Mouse (Mus musculus): ENCODE data around the gene Lpin3. TPM values are rescaled to one million over a fixed set of nuclear protein-coding genes. Genes with fewer than 3 reads are reported as not detected.

Lpin3 gene
- polyA plus RNA-seq, 1 experiment, result 2.5 TPM

DNA sequence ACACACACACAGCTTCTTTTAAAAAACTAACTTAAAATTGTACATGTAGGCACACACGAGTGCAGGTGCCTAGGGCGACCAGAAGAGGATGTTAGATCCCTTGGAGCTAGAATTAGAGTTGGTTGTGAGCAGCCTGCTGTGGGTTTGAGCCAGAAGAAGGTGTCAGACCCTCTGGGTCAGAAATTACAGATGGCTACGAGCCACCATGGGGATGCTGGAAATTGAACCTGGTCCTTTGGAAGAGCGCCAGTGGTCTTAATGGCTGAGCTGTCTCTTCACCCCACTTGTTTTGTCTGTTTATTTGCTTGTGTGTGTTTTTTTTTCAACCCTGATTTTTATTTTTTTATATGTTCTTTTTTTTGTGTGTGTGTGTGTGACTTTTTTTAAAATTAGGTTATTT is 54.0 kb downstream of the Lpin3 start:
- Histone ChIP-seq H3K27ac (ENCODE audit: control insufficient read depth, insufficient read depth, low read length) (no peak overlapping the region), H3K4me1 (replicated peaks; ENCODE audit: control insufficient read depth, insufficient read depth, low read length) (no peaks in the 10 kb centered on the region), H3K4me3 (ENCODE audit: control insufficient read depth, insufficient read depth, low read length) (no peak overlapping the region), H3K36me3 (ENCODE audit: control insufficient read depth, insufficient read depth, low read length) (no peaks in the 10 kb centered on the region), H3K27me3 (ENCODE audit: control insufficient read depth, insufficient read depth, low read length) (no peaks in the 10 kb centered on the region)
- 87% methylated on average over 4 of the region's 4 CpGs for WGBS
- TF ChIP-seq CTCF (IDR thresholded peaks at IDR 0.05; ENCODE audit: borderline replicate concordance, control insufficient read depth, extremely low read depth, insufficient read depth, low read length, poor library complexity), result no peak
- TF ChIP-seq POLR2A (IDR thresholded peaks at IDR 0.05; ENCODE audit: control insufficient read depth, extremely low read depth, insufficient read depth, low read length, poor library complexity), result no peak
- no peak for DNase-seq

DNA sequence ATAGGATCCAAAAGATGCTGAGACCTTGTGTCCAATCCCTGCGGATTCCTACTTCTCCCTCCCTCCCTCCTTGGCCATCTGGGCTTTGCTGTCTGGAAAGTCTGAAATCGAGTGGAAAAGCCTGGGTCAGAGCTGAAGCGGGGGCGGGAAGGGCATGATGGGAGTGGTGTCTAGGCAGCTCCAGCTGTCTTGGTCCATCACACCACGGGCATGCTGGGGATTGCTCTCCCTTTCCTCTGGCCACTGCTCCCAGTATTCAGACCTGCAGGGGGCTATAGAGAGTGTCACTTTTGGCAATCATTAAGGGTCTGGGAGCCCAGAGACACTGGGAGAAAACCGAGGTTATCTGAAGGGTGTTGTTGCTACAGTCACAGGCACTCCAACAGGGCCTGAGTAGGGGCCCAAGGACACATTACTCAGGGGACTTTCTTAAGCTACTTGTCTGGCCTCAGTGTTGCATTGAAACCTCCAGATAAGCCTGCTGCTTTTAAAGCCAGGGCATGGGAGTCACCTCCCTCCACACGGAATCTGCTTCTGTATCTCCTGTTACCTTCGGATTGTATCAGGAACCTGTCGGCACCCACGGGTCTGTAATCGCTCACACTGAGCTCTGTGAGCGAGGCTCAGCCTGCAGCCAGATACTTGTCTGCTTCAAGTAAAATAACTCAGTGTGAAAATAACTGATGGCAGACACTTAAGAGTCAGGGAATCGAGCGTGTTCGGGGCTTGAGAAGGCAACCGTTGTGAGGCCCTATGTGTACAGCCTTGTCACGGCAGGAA is 60.6 kb downstream of the Lpin3 start:
- no peak overlapping the region for H3K27ac ChIP-seq (ENCODE audit: control insufficient read depth, insufficient read depth, low read length)
- H3K4me3 ChIP-seq (ENCODE audit: control insufficient read depth, insufficient read depth, low read length), result no peak overlapping the region
- no peaks in the 10 kb centered on the region for H3K27me3 ChIP-seq (ENCODE audit: control insufficient read depth, insufficient read depth, low read length)
- no peak for TF ChIP-seq CTCF (IDR thresholded peaks at IDR 0.05; ENCODE audit: borderline replicate concordance, control insufficient read depth, extremely low read depth, insufficient read depth, low read length, poor library complexity)
- TF ChIP-seq POLR2A (IDR thresholded peaks at IDR 0.05; ENCODE audit: control insufficient read depth, extremely low read depth, insufficient read depth, low read length, poor library complexity), result no peak
- no peaks in the 10 kb centered on the region for H3K36me3 ChIP-seq (ENCODE audit: control insufficient read depth, insufficient read depth, low read length)
- DNase-seq, result no peak
- WGBS, result 82% methylated on average over 17 of the region's 17 CpGs
- H3K4me1 ChIP-seq (replicated peaks; ENCODE audit: control insufficient read depth, insufficient read depth, low read length), result no peaks in the 10 kb centered on the region

DNA sequence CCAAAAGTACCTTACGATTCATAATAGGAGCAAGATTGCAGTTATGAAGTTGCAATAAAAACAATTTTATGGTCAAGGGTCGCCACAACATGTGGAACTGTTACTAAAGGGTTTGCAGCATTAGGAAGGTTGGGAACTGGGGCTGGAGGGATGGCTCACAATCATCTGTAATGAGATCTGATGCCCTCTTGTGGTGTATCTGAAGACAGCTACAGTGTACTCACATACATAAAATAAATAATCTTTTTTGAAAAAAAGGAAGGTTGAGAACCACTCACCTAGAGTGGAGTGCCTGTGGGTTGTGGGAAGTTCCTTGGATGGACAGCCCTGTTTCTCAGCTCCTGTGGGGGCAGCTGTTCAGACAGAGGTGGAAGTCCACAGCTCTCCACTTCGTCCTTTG is 62.0 kb downstream of the Lpin3 start:
- H3K4me3 ChIP-seq (ENCODE audit: control insufficient read depth, insufficient read depth, low read length), result no peak overlapping the region
- H3K27me3 ChIP-seq (ENCODE audit: control insufficient read depth, insufficient read depth, low read length), result no peaks in the 10 kb centered on the region
- 77% methylated on average over 3 of the region's 3 CpGs for WGBS

DNA sequence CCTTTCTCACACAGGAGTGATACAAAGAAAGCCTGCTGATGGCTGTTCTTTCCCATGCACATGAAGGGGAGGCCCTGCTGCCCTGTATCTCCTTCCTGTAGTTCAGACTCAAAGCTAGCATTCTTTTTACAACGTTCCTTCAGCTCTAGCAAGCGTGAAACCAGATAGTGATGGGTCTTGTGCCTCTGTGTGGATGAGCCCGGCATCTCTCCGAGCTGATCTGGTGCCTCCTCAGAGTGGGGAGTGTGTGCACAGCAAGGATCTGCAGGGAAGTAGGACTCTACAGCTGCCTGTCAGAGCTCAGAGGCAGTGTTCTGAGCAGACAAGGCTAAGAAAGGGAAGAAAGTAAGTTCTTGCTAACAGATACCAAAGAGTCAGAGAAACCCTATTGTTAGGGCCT is 71.1 kb downstream of the Lpin3 start:
- 92% methylated on average over 4 of the region's 4 CpGs for WGBS
- TF ChIP-seq POLR2A (IDR thresholded peaks at IDR 0.05; ENCODE audit: control insufficient read depth, extremely low read depth, insufficient read depth, low read length, poor library complexity) (no peak), CTCF (IDR thresholded peaks at IDR 0.05; ENCODE audit: borderline replicate concordance, control insufficient read depth, extremely low read depth, insufficient read depth, low read length, poor library complexity) (no peak)
- no peaks in the 10 kb centered on the region for H3K27me3 ChIP-seq (ENCODE audit: control insufficient read depth, insufficient read depth, low read length)
- DNase-seq, result no peak
- peaks cover 26% of the 10 kb centered on the region for H3K36me3 ChIP-seq (ENCODE audit: control insufficient read depth, insufficient read depth, low read length)
- H3K4me1 ChIP-seq (replicated peaks; ENCODE audit: control insufficient read depth, insufficient read depth, low read length), result no peaks in the 10 kb centered on the region
- no peak overlapping the region for H3K27ac ChIP-seq (ENCODE audit: control insufficient read depth, insufficient read depth, low read length)
- H3K4me3 ChIP-seq (ENCODE audit: control insufficient read depth, insufficient read depth, low read length), result no peak overlapping the region

More for the DNA sequence above, 62.0 kb downstream of the Lpin3 start:
- no peak for DNase-seq
- no peaks in the 10 kb centered on the region for H3K4me1 ChIP-seq (replicated peaks; ENCODE audit: control insufficient read depth, insufficient read depth, low read length)
- no peak overlapping the region for H3K27ac ChIP-seq (ENCODE audit: control insufficient read depth, insufficient read depth, low read length)
- no peaks in the 10 kb centered on the region for H3K36me3 ChIP-seq (ENCODE audit: control insufficient read depth, insufficient read depth, low read length)
- TF ChIP-seq POLR2A (IDR thresholded peaks at IDR 0.05; ENCODE audit: control insufficient read depth, extremely low read depth, insufficient read depth, low read length, poor library complexity) (no peak), CTCF (IDR thresholded peaks at IDR 0.05; ENCODE audit: borderline replicate concordance, control insufficient read depth, extremely low read depth, insufficient read depth, low read length, poor library complexity) (no peak)

DNA sequence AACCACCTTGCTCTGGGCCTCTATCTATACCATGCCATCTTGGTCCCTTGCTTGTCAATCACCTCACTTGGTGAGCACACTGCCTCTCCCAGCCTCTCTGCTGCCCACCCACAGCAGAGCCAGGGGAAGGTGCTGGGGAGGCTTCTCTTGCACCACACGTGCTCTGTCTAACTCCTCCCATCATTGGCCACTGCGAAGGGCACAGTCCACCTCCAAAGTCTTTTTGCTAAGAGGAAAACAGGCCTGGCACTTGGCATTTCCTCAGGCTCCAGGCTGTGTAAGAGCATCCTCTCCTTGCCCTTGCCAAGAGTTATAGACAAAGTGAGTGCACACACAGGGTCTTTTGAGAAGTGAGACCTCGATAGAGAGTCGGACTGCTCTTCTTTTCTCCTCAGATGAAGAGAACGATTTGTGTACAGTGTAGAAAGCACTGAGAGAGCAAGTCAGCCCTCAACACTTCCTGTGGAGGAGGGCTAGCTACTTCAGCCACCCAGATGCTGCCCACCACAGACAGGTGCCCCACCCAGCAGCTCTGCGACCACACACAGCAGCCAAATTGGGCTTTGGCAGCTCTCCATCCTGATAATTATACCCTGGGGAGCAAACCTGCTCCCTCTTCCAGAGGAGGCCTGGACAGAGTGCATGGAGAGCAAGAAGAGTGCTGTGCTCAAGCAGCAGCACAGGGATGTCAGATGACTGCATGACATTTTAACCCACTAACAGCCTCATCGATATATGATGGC is 72.8 kb downstream of the Lpin3 start:
- Histone ChIP-seq H3K27ac (ENCODE audit: control insufficient read depth, insufficient read depth, low read length) (no peak overlapping the region), H3K27me3 (ENCODE audit: control insufficient read depth, insufficient read depth, low read length) (no peaks in the 10 kb centered on the region), H3K36me3 (ENCODE audit: control insufficient read depth, insufficient read depth, low read length) (peaks cover 25% of the 10 kb centered on the region), H3K4me3 (ENCODE audit: control insufficient read depth, insufficient read depth, low read length) (no peak overlapping the region), H3K4me1 (replicated peaks; ENCODE audit: control insufficient read depth, insufficient read depth, low read length) (no peaks in the 10 kb centered on the region)
- TF ChIP-seq POLR2A (IDR thresholded peaks at IDR 0.05; ENCODE audit: control insufficient read depth, extremely low read depth, insufficient read depth, low read length, poor library complexity) (no peak), CTCF (IDR thresholded peaks at IDR 0.05; ENCODE audit: borderline replicate concordance, control insufficient read depth, extremely low read depth, insufficient read depth, low read length, poor library complexity) (no peak)
- WGBS, result 50% methylated on average over 7 of the region's 7 CpGs
- DNase-seq, result no peak

DNA sequence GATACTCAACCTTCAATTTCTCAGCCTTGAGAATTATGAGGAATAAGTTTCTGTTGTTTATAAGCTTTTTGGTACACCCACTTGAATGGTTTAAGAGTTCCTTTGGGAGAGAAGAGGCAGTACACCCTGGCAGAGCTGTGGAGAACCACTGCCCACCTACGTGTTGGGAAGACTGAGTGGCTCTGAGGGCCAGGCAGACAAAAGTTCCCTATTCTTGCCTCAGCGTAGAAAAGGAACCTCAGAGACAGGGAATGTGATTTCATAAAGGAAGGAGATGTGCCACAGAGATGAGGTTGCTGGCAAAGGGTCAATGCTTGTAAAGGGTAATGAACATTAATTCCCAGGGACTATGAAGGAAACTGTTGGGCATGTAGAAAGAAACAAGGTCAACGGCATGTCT is 74.1 kb downstream of the Lpin3 start:
- WGBS, result 97% methylated on average over 3 of the region's 3 CpGs
- H3K36me3 ChIP-seq (ENCODE audit: control insufficient read depth, insufficient read depth, low read length), result peaks cover 23% of the 10 kb centered on the region

More for the DNA sequence above, 74.1 kb downstream of the Lpin3 start:
- no peak for TF ChIP-seq POLR2A (IDR thresholded peaks at IDR 0.05; ENCODE audit: control insufficient read depth, extremely low read depth, insufficient read depth, low read length, poor library complexity)
- no peak for TF ChIP-seq CTCF (IDR thresholded peaks at IDR 0.05; ENCODE audit: borderline replicate concordance, control insufficient read depth, extremely low read depth, insufficient read depth, low read length, poor library complexity)
- H3K4me1 ChIP-seq (replicated peaks; ENCODE audit: control insufficient read depth, insufficient read depth, low read length), result no peaks in the 10 kb centered on the region
- no peak overlapping the region for H3K4me3 ChIP-seq (ENCODE audit: control insufficient read depth, insufficient read depth, low read length)
- no peak for DNase-seq
- H3K27me3 ChIP-seq (ENCODE audit: control insufficient read depth, insufficient read depth, low read length), result no peaks in the 10 kb centered on the region
- H3K27ac ChIP-seq (ENCODE audit: control insufficient read depth, insufficient read depth, low read length), result no peak overlapping the region
